Mouse (Mus musculus) midbrain, embryonic 16.5 days (tissue): Measurements from ENCODE around the gene Nav3. TPM values are rescaled to one million over a fixed set of nuclear protein-coding genes. Genes with fewer than 3 reads are reported as not detected.
"Not testable (repeated sequence)": the region's sequence is repeated elsewhere in the genome, so short reads cannot be mapped to it uniquely, and the experiment has no call there.

Experiments used
- ATAC-seq: fragments of 200-750 bp; cut with Nextera tagmentation; 2 replicates; pipeline ENCODE4 v1.8.0; 2017; ENCODE audit warnings: moderate TSS enrichment
- H3K27ac ChIP-seq: fragments of 300-500 bp; sonication (generic); 2 replicates; pipeline ENCODE4 v1.5.1; 2014; ENCODE audit warnings: mild to moderate bottlenecking, low read length, mixed read lengths
- H3K27me3 ChIP-seq: fragments of 300-500 bp; sonication (generic); 2 replicates; pipeline ENCODE4 v1.6.1; 2014; ENCODE audit warnings: low read depth, low read length, mixed read lengths; ENCODE audit not compliant: control insufficient read depth, insufficient read depth
- H3K36me3 ChIP-seq: fragments of 300-500 bp; sonication (generic); 2 replicates; pipeline ENCODE4 v1.6.1; 2014; ENCODE audit warnings: mild to moderate bottlenecking, low read length, moderate library complexity, mixed read lengths; ENCODE audit not compliant: control insufficient read depth, insufficient read depth
- H3K4me1 ChIP-seq: fragments of 300-500 bp; sonication (generic); 2 replicates; pipeline ENCODE4 v1.6.1; 2014; ENCODE audit warnings: mild to moderate bottlenecking, low read length, mixed read lengths; ENCODE audit not compliant: control insufficient read depth, insufficient read depth
- H3K4me2 ChIP-seq: fragments of 300-500 bp; sonication (generic); 2 replicates; pipeline ENCODE4 v1.6.1; 2014; ENCODE audit warnings: mild to moderate bottlenecking, low read length, mixed read lengths
- H3K4me3 ChIP-seq: fragments of 300-500 bp; sonication (generic); 2 replicates; pipeline ENCODE4 v1.5.1; 2014; ENCODE audit warnings: low read depth, mild to moderate bottlenecking, low read length, moderate library complexity, mixed read lengths
- H3K9ac ChIP-seq: fragments of 300-500 bp; sonication (generic); 2 replicates; pipeline ENCODE4 v1.6.1; 2014; ENCODE audit warnings: low read depth, low read length, mixed read lengths
- H3K9me3 ChIP-seq: fragments of 300-500 bp; sonication (generic); replicated peaks from 2 replicates; pipeline ENCODE4 v1.6.1; 2014; ENCODE audit warnings: mild to moderate bottlenecking, low read length, mixed read lengths; ENCODE audit not compliant: control insufficient read depth, poor library complexity, severe bottlenecking
- WGBS: fragments of 180-500 bp; shearing (Covaris S2); extraction: QIAGEN DNeasy Blood & Tissue Kit; methylation state at CpG from one replicate; pipeline ENCODE4 v1.1.7; 2014; 5-methylcytosine and 5-hydroxymethylcytosine counted together
- polyA plus RNA-seq: library from polyadenylated mRNA; unstranded; fragments of >200 nt; fragmentation: Nextera tagmentation; extraction: Ambion mirVana; gene quantifications from 2 replicates; pipeline ENCODE4 v1.2.1, GENCODE M21; 2015

Nav3 gene
- polyA plus RNA-seq, 1 experiment from 2014 or later, result 18.7 TPM

DNA sequence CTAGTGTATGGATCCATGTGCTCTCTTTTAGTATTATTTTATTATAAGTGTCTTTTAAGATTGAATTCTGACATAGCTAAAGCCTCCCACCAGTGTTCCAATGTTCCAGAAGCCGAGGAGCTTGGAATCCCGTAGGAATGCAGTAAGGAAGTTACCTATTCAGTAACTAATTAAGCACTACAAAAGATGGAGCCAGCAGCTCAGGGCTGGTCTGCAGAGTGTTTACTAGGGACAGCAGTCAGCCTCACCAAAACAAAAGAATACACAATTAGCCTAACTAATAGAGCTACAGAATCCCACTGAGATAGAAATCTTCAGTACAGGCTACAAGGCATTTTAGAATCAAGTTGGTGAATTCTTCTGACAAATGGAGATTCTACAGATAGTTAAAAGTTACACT is 431.1 kb downstream of the Nav3 start:
- 43% methylated on average over 2 of the region's 2 CpGs for WGBS
- not testable (repeated sequence) for H3K4me1 ChIP-seq, H3K4me3 ChIP-seq, ATAC-seq, H3K27ac ChIP-seq, H3K9me3 ChIP-seq, H3K27me3 ChIP-seq, H3K36me3 ChIP-seq, H3K4me2 ChIP-seq, H3K9ac ChIP-seq

DNA sequence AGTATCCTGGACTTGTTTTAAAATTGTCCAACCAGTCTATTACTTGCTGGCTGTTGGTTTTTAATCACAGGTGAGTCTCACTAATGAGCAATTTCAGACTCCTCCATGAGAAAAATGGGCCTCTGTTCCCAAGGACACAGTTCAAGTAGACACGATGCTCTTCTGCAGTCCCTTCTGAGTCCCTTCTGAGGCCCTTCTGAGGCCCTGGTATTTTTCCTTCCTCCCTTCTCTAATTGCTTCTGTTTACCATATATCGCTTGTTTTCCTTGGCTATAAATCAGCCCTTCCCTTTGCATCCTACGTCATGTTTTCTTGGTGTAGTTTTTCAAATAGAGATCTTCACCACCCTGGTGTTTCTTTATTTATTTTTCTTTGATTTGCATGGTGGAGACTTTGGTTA is 433.9 kb downstream of the Nav3 start:
- H3K36me3 ChIP-seq, result no peaks in the 10 kb centered on the region
- WGBS, result 94% methylated on average over 3 of the region's 3 CpGs
- H3K9me3 ChIP-seq, result 0 out of 2 replicates have a peak, but pooled peaks cover 2% of the 10 kb centered on the region
- no peak for ATAC-seq
- H3K4me3 ChIP-seq, result no peak overlapping the region
- H3K9ac ChIP-seq, result no peak overlapping the region
- no peaks in the 10 kb centered on the region for H3K4me1 ChIP-seq
- no peak overlapping the region for H3K4me2 ChIP-seq
- no peak overlapping the region for H3K27ac ChIP-seq
- H3K27me3 ChIP-seq, result no peaks in the 10 kb centered on the region

DNA sequence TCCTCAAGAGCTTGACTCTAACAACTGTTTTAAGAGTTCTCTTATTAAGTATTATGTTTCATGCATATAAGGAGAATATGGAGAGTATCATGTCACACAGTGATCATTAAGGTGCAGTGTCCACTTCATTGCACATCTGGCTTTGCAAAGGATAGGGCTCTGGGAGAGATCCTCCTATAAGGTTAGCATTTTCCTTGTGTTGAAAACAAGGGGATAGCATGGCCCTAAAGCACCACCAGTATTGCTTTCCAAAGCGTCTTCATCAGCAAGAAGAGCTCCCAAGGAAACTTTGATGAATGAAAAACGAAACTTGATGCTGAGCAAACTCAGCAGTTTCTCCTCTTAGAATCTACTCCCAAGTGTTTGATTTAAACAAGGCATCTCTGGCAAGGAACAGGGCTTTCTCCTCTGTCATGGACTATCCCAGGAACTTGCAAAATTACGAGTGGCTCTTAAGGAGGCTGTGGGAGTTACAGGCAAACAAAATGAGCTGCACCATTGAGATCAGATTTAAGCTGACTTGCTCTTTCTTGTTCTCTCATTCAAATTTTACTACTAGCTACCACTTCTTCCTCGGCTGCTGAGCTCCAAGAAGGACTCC is 436.6 kb downstream of the Nav3 start:
- Histone ChIP-seq H3K4me1 (no peaks in the 10 kb centered on the region), H3K27ac (no peak overlapping the region), H3K36me3 (no peaks in the 10 kb centered on the region), H3K9me3 (0 out of 2 replicates have a peak, but pooled peaks cover 2% of the 10 kb centered on the region), H3K27me3 (no peaks in the 10 kb centered on the region), H3K4me2 (no peak overlapping the region), H3K4me3 (no peak overlapping the region), H3K9ac (no peak overlapping the region)
- ATAC-seq, result no peak
- WGBS, result 73% methylated on average over 4 of the region's 4 CpGs

DNA sequence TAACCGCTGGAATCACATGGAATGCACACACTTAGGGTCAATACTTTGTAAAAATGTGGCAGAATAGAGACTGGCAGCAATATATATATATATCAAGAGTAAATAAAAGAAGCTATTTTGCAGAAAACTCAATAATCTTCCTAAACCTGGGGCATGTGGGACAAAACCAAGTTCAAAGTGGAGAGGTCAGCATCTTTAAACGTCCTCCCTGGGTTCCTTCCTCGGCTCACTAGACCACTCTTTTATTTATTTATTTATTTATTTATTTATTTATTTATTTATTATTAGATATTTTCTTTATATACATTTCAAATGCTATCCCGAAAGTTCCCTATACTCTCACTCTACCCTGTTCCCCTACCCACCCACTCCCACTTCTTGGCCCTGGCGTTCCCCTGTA is 454.7 kb downstream of the Nav3 start:
- not testable (repeated sequence) for H3K36me3 ChIP-seq, H3K9ac ChIP-seq, H3K27ac ChIP-seq, ATAC-seq, H3K4me3 ChIP-seq, H3K4me2 ChIP-seq, H3K9me3 ChIP-seq, H3K4me1 ChIP-seq, H3K27me3 ChIP-seq
- 74% methylated on average over 5 of the region's 5 CpGs for WGBS

DNA sequence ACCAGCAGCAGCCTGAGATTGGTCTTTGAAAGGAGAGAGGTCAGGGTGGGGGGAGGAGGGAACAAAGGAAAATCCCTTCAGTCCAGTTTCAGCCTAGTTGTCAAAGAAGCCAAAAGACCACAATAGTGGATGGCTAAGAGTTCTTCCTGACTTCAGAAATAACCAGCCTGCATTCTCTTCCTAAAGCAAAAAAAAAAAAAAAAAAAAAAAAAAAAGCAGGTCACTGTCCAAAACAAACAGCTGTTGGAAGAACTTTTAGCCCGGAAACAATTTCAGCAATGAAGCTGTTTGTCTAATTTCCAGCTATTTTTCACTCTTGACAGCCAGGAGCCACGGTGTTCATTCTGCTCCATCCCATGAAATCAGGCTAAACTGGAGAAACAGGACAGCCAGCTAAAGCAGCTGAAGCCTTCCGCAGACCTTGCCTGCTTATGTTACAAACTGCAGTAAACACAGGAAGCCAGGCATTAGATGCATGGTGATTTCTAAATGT is 455.2 kb downstream of the Nav3 start:
- WGBS, result 25% methylated on average over 3 of the region's 3 CpGs
- Histone ChIP-seq H3K27me3 (no peaks in the 10 kb centered on the region), H3K4me1 (no peaks in the 10 kb centered on the region; the same call in 1 of the 2 replicates), H3K9me3 (no peaks in the 10 kb centered on the region), H3K4me2 (no peak overlapping the region), H3K27ac (no peak overlapping the region), H3K36me3 (no peaks in the 10 kb centered on the region), H3K4me3 (no peak overlapping the region), H3K9ac (no peak overlapping the region)
- ATAC-seq, result no peak

DNA sequence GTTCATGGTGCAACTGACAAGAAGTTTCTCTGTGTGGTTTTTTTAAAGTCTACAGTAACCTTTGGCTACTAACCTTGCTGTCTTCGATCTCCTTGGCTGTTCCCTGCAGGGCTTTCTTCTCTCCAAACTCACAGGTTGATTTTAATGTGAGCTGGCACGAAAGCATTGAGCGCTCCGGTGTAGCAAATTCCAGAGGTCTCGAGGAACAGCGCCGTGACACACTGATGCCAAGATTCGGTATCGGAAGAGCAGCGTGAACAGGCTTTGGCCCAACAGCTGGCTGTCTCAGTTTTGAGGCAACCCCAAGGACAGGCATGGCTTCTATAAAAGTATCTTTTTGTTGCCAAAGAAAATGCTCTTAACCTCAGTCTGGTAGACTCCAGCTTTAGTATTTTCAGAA is 456.1 kb downstream of the Nav3 start:
- no peaks in the 10 kb centered on the region for H3K36me3 ChIP-seq
- WGBS, result 33% methylated on average over 10 of the region's 10 CpGs
- no peak overlapping the region for H3K27ac ChIP-seq
- no peaks in the 10 kb centered on the region; the same call in 1 of the 2 replicates for H3K4me1 ChIP-seq
- no peak overlapping the region for H3K4me2 ChIP-seq
- no peaks in the 10 kb centered on the region for H3K9me3 ChIP-seq
- no peak overlapping the region for H3K4me3 ChIP-seq
- H3K9ac ChIP-seq, result no peak overlapping the region
- no peak for ATAC-seq
- no peaks in the 10 kb centered on the region for H3K27me3 ChIP-seq

DNA sequence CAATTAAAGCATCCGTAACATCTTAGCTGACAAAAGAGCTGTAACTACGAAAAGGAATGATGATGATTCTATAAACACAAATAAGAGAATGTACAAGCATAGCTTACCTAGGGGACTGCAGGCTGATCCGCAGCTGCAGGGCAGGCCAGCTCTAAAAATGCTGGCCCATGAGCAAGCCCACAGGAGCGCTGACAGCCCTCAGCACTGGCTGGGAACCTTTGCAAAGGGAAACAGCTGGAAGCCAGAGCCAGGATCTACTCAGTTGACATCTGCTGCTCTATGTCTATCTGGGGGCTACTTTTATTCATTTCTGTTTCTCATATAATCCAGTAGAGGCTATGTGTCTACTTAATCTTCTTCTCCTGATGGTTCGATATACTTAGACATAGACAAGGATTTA is 461.7 kb downstream of the Nav3 start:
- Histone ChIP-seq H3K27me3 (no peaks in the 10 kb centered on the region), H3K36me3 (no peaks in the 10 kb centered on the region), H3K27ac (no peak overlapping the region), H3K9me3 (no peaks in the 10 kb centered on the region), H3K4me3 (no peak overlapping the region), H3K4me2 (no peak overlapping the region), H3K9ac (no peak overlapping the region), H3K4me1 (no peaks in the 10 kb centered on the region)
- WGBS, result 78% methylated on average over 5 of the region's 5 CpGs
- no peak for ATAC-seq

DNA sequence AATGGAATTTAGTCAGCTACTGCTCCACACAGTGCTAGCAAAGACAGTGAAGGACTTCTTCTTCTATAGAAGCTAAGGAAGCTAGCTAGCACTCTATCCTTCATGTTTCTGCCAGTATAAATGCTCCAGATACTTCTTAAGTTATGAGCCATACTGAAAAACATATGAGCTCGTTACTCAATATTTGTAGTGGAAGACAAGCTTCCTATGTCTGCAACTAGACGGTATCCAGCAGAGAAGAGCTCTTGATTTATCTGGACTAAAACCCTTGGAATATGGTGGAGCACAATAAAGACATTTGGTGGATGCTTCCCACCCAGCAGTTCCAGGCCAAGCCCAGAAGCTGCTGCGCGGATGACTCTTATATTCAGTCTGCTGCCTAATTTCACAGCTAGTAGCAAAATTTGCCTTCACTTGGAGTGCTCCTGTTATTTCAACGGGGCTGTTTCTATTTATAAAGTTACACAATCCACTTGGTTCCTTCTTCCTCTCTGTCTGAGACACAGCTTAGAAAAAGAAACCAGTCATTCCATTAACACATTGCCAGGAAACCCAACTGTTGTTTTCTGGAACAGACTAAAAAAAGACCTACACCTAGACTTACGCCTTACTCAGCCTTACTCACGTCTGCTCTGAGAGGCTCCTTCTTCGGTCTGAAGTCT is 470.0 kb downstream of the Nav3 start:
- H3K27ac ChIP-seq, result no peak overlapping the region
- H3K9me3 ChIP-seq, result no peaks in the 10 kb centered on the region
- H3K36me3 ChIP-seq, result no peaks in the 10 kb centered on the region
- ATAC-seq, result no peak
- WGBS, result 88% methylated on average over 8 of the region's 8 CpGs
- H3K4me1 ChIP-seq, result no peaks in the 10 kb centered on the region
- no peaks in the 10 kb centered on the region for H3K27me3 ChIP-seq
- H3K9ac ChIP-seq, result no peak overlapping the region
- H3K4me2 ChIP-seq, result no peak overlapping the region
- no peak overlapping the region for H3K4me3 ChIP-seq

DNA sequence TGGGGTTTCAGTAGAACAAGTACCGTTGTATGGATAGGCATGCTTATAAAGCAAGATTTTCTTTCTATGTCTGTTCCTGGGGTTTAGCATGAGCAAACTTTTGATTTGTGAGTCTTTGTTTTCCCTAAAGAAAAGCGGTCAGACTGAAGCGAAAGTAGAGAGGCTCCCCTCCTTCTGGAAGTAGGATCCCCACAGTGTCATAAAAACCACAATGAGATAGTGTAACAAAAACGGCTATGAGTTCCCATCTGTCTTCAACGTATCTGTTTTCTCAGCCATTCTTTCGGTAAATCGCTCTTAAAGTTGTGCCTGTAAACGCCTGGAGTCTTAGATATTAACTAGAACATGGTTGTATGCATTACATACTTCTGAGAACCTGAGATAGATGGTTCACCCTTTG is 479.7 kb downstream of the Nav3 start:
- no peaks in the 10 kb centered on the region for H3K9me3 ChIP-seq
- peaks cover 3% of the 10 kb centered on the region for H3K4me1 ChIP-seq
- H3K27ac ChIP-seq, result no peak overlapping the region
- no peak overlapping the region for H3K4me3 ChIP-seq
- H3K27me3 ChIP-seq, result no peaks in the 10 kb centered on the region
- H3K4me2 ChIP-seq, result no peak overlapping the region
- no peak overlapping the region for H3K9ac ChIP-seq
- ATAC-seq, result no peak
- WGBS, result 88% methylated on average over 8 of the region's 8 CpGs
- no peaks in the 10 kb centered on the region for H3K36me3 ChIP-seq
